ENCODE assay signal across 8 mouse cellular contexts in genomic region chr10:76271238-76271637, GRCm38 (mm10). TPM values are rescaled to one million over a fixed set of nuclear protein-coding genes. Genes with fewer than 3 reads are reported as not detected.
DNase-seq lines count a peak whose midpoint lies in the region; ATAC-seq and TF ChIP-seq lines count a peak whose summit lies in the region.

No protein-coding gene starts in this region.

- DNase-seq in cerebellum, postnatal 10 days, result peak; percentile 45 to 53
- DNase-seq in cerebellum, adult 8-10 months, result no peak
- peak; percentile 21 for DNase-seq in ovary, postnatal 14 days (ENCODE audit: low spot score)
- no peak for DNase-seq in ovary, postnatal 10 days (ENCODE audit: low spot score)
- DNase-seq in c-Kit-positive CD71-positive TER-119-negative erythroid progenitor cells, embryonic 14.5 days (ENCODE audit: low read depth), result peak; percentile 4
- DNase-seq in liver, embryonic 14.5 days (ENCODE audit: low read depth in 3 of 3, low spot score in 3 of 3), result no peak
- DNase-seq in spleen, postnatal 4 days (ENCODE audit: low spot score in 2 of 2), result peak; percentile 30 to 72
- DNase-seq in heart, embryonic 10.5 days (ENCODE audit: low spot score), result no peak

- 31% methylated on average over 8 of the region's 8 CpGs for WGBS in liver, embryonic 14.5 days (ENCODE audit: insufficient replicate concordance)
- WGBS in heart, embryonic 10.5 days, result 42% methylated on average over 8 of the region's 8 CpGs

- H3K4me1 ChIP-seq in liver, embryonic 14.5 days (replicated peaks; ENCODE audit: control insufficient read depth in 2 of 2, insufficient read depth in 2 of 2, low read length in 1 of 2), result no peaks in the 10 kb centered on the region
- H3K4me1 ChIP-seq in heart, embryonic 10.5 days, result peaks cover under 1% of the 10 kb centered on the region; the same call in 1 of the 2 replicates

- H3K4me2 ChIP-seq in liver, embryonic 14.5 days (ENCODE audit: low read depth), result no peak overlapping the region

- H3K4me3 ChIP-seq in liver, embryonic 14.5 days (ENCODE audit: insufficient read depth in 1 of 2, low read depth in 2 of 2, low read length in 2 of 2), result no peak overlapping the region
- no peak overlapping the region for H3K4me3 ChIP-seq in heart, embryonic 10.5 days

- H3K36me3 ChIP-seq in liver, embryonic 14.5 days (replicated peaks; ENCODE audit: control insufficient read depth, insufficient read depth, low read depth), result no peaks in the 10 kb centered on the region
- peaks cover 93% of the 10 kb centered on the region for H3K36me3 ChIP-seq in heart, embryonic 10.5 days

- H3K27ac ChIP-seq in liver, embryonic 14.5 days, result no peak overlapping the region
- no peak overlapping the region for H3K27ac ChIP-seq in heart, embryonic 10.5 days

- no peak overlapping the region for H3K9ac ChIP-seq in liver, embryonic 14.5 days (replicated peaks)

- ATAC-seq in liver, embryonic 14.5 days (ENCODE audit: insufficient read depth), result no peak

- peak; percentile 73 for TF ChIP-seq CTCF in liver, embryonic 14.5 days (IDR thresholded peaks at IDR 0.05; ENCODE audit: low read depth)

- H3K27me3 ChIP-seq in liver, embryonic 14.5 days (ENCODE audit: control insufficient read depth, insufficient read depth, low read length), result no peaks in the 10 kb centered on the region
- no peaks in the 10 kb centered on the region for H3K27me3 ChIP-seq in heart, embryonic 10.5 days (ENCODE audit: insufficient read depth, poor library complexity, severe bottlenecking)

- TF ChIP-seq EP300 in liver, embryonic 14.5 days (IDR thresholded peaks at IDR 0.05; ENCODE audit: low read depth), result no peak

- no peaks in the 10 kb centered on the region for H3K9me3 ChIP-seq in liver, embryonic 14.5 days (ENCODE audit: control insufficient read depth, low read length)
- H3K9me3 ChIP-seq in heart, embryonic 10.5 days, result no peaks in the 10 kb centered on the region

RNA-seq across cellular contexts. Expression of gene S100b, which starts 17.6 kb away (rescaled TPM):
- polyA plus RNA-seq in liver, embryonic 14.5 days (2012; rRNA removed), result 0.06 TPM in 1 of 2 replicates, not detected in the other
- not detected in 2 replicates for polyA plus RNA-seq in liver, embryonic 14.5 days (2014; fragmentation: Nextera tagmentation; extraction: Ambion mirVana)
- polyA plus RNA-seq in heart, embryonic 10.5 days (2016; fragmentation: Nextera tagmentation; extraction: Ambion mirVana), result 0.10 and 0.11 TPM in 2 replicates

RNA-seq across cellular contexts. Expression of gene Prmt2, which starts 33.6 kb away (rescaled TPM):
- polyA plus RNA-seq in liver, embryonic 14.5 days (2012; rRNA removed), result 3.8 and 3.9 TPM in 2 replicates
- polyA plus RNA-seq in liver, embryonic 14.5 days (2014; fragmentation: Nextera tagmentation; extraction: Ambion mirVana), result 4.3 and 5.0 TPM in 2 replicates
- 57.3 and 63.0 TPM in 2 replicates for polyA plus RNA-seq in heart, embryonic 10.5 days (2016; fragmentation: Nextera tagmentation; extraction: Ambion mirVana)

Comparison
In these comparisons a context has a peak if more than half of its experiments do, and no peak if none do; other contexts are left out.
1. DNase-seq: peak in cerebellum, postnatal 10 days (2 of 2), ovary, postnatal 14 days (single experiment), c-Kit-positive CD71-positive TER-119-negative erythroid progenitor cells, embryonic 14.5 days (single experiment) and spleen, postnatal 4 days (2 of 2); none in cerebellum, adult 8-10 months (single experiment), ovary, postnatal 10 days (single experiment), liver, embryonic 14.5 days (0 of 3) and heart, embryonic 10.5 days (single experiment).